Mouse (Mus musculus): ENCODE results near the gene Gbgt1.
"Not testable (repeated sequence)": the region's sequence is repeated elsewhere in the genome, so short reads cannot be mapped to it uniquely, and the experiment has no call there.

Gbgt1 gene

DNA sequence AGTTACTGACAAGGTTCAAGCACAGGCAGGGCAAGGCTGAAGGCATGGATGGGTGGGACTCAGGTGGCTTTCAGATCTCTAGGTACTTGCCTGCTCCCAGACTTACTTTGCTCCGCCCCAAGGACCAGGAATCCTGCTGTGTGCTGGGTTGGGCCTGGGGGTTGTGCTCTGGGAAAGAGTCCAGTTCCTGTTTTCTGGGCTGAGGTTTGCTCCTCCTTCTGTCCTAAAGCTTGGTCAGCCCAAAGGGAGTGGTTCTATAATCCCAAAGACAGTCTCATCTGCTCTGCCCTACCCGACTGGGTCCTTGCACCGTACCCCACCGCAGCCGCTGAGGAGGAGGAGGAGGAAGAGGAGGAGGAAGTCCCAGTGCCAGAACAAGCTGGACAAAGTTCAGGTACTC is at the start of gene Gbgt1:
Gbgt1 (plus strand) TSS at position 221 of the 400 bp plus-strand sequence.
- DNase-seq (ENCODE audit: low read depth, low spot score) = no peak

- no peak for DNase-seq (ENCODE audit: low read depth, low spot score)
Measured at GRCm38 (mm10) chr2:28447315-28447670, 49.4 kb upstream of the Gbgt1 start.

DNA sequence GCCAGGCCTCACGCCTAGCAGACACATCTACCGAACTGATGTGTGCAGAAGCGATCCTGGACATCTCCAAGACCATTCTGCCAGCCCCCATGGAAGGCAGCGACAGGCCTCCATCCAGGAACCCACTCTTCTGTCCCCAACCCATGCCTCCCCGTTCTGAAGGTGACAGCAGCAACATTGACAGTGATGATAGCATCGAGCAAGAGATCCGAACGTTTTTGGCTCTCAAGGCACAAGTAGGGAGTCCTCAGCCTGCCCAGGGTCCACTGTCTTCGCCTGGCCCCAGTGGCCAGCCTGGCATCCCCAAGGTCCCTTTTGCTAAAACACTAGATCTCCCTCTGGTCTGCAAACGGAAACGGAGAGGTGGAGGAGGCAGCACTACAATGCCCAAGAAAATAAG is 45.0 kb upstream of the Gbgt1 start:
- no peak for DNase-seq (ENCODE audit: low read depth, low spot score)

GRCm38 (mm10) chr2:28453539-28453938 is 43.2 kb upstream of the Gbgt1 start:
- DNase-seq (ENCODE audit: low read depth, low spot score) = no peak

DNA sequence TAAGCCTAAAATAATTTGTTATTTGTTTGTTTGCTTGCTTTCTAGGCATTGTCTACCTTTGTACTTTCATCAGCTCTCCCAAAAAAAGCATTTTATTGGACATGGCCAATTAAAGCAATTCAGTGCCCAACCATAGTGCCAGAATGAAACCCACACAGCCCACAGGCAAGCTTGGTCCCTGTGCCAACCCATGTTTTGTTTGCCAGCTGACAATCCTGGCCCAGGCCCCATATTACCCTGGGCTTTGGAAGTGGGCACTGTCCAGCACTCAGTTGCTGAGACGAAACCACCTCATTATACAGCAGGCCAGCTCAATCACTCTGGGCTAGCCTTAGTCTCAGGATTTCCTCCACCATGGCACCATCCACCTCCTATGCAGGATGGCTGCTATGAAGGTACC is 40.1 kb upstream of the Gbgt1 start:
- DNase-seq (ENCODE audit: low read depth, low spot score) = no peak

- DNase-seq (ENCODE audit: low read depth, low spot score) = peak; percentile 29
Measured at GRCm38 (mm10) chr2:28463919-28464318, 32.8 kb upstream of the Gbgt1 start.

DNA sequence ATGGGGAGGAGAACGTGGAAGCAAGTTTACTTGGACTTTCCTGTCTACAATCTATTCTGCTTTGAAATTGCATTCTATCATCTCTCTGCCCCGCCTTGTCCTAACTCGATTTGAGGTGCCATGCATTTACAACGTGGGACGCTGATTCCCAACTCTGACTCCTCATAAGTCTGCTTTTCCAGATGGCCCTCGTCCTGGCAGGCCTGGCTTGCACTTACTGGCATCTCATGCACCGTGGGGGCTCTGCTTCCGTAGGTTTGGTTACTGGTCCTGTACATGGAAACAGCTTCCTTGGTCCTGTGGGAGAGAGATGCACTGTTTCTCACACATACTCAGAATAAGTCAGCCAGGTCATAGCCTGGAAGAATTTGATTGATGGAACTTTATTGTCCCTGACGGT is 31.8 kb upstream of the Gbgt1 start:
- DNase-seq (ENCODE audit: low read depth, low spot score) = no peak

DNA sequence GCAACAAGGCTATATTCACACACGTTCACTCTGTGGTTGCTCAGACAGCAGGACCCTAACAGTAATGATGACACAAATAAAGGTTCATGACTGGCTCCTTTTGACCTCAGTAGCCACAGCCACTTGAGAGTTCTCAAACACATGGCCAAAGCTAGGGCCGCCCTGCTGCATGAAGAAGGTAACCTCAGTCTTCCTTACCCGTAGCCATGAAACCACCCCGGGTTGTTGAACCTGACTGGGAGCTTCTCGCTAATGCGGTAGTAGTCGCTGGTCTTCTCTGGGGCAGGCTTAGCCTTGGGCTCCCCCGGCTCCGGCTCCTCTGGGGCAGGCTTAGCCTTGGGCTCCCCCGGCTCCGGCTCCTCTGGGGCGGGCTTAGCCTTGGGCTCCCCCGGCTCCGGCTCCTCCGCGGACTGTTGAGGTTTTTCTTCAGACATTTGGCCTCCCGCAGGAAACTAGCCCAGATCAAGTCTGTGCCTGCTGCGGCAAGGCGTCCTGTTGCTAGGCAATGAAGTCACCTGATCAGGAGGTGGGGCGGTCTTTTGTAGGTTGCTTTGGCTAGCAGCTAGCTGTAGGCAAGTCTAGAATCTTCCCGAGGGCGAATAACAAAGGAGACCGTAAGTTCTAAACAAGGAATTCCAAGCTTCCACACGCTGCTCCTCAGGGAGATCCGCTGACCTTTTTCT is 30.7 kb upstream of the Gbgt1 start, which contains the start of gene 1700007K13Rik:
1700007K13Rik (minus strand) TSS at position 497 of the 683 bp plus-strand sequence.
- DNase-seq (ENCODE audit: low read depth, low spot score) = no peak

DNA sequence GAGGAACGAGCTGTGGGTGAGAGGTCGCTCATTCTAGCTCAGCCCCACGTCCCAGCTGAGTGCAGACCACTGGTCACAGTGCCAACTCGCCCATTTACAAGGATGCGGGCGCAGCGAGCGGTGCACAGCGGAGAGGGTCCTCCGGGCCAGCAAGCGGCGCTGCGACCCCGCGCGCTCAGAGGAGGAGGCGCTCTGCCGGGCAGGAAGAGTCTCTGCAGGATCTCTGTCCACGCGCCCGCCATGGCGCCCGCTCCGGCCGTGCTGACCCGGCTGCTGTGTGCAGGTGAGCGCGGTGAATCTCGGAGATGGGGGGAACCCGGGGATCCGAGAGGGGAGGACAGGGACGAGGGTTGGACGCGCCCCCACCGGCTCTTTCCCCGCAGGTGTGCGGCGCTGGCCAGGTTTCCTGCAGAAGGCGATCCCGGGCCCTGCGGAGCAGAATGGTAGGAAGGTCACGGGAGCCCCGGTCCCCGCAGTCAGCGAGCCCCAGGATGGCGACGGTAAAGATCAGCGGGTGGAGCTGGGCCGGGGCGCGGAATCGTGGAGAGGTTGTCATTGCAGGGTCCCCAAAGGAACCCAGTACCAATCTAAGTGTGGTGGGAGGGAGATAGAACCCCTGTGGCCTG is 28.7 kb upstream of the Gbgt1 start, which contains the start of gene Mrps2:
Mrps2 (plus strand) TSS at position 207 of the 626 bp plus-strand sequence.
- DNase-seq (ENCODE audit: low read depth, low spot score) = peak; percentile 17

DNA sequence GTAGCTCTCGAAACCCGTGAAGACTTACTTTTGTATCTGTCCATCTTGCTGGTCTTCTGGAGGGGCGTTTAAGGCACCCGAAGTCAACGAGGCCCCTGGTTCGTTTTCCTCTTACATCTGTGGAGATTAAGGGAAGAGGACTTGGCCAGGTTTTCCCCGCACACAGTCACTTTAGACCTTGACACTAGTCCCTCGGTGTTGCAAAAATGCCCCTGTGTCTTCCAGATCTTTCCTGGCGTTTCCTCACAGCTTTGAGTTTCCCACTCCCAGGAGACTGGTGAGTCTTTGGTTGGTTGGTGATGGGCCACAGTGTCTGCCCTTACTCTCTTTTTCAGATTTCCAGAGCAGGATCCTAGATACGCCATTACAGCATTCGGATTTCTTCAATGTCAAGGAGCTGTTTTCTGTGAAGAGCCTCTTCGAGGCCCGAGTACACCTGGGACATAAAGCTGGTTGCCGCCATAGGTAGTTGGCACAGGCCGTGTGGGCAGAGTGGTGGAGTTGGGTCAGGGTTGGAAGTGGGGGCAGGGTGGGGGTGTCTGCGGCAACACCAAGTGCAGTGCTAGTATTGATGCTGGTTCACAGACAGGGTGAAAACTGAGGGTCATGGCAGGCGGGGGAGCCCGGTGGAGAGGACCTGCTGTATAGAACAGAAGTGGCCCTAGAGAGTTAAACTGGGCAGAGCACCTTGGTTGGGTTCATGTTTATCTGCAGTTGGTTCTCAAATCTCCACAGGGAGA is 28.0 kb upstream of the Gbgt1 start:
- no peak for DNase-seq (ENCODE audit: low read depth, low spot score)

GRCm38 (mm10) chr2:28469461-28469860 is 27.2 kb upstream of the Gbgt1 start:
- DNase-seq (ENCODE audit: low read depth, low spot score) = no peak

- no peak for DNase-seq (ENCODE audit: low read depth, low spot score)
Measured at GRCm38 (mm10) chr2:28470591-28470990, 26.1 kb upstream of the Gbgt1 start.

GRCm38 (mm10) chr2:28472011-28472410 is 24.7 kb upstream of the Gbgt1 start:
- not testable (repeated sequence) for DNase-seq (ENCODE audit: low read depth, low spot score)

DNA sequence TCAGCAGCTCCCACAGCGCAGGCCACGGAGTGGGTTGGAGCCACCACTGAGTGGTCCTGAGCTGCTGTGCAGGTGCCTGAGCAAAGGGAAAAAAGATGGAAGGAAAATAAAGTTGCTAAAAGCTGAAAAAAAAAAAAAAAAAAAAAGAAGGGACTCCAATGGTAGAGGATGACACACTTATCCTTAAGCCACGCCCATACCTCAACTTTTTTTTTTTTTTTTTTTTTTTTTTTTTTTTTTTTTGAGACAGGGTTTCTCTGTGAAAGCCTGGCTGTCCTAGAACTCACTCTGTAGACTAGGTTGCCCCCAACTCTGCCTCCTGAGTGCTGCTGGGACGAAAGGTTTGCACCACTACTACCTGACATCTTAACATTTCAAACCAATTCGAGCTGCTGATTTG is 18.7 kb upstream of the Gbgt1 start:
- DNase-seq (ENCODE audit: low read depth, low spot score) = not testable (repeated sequence)

DNA sequence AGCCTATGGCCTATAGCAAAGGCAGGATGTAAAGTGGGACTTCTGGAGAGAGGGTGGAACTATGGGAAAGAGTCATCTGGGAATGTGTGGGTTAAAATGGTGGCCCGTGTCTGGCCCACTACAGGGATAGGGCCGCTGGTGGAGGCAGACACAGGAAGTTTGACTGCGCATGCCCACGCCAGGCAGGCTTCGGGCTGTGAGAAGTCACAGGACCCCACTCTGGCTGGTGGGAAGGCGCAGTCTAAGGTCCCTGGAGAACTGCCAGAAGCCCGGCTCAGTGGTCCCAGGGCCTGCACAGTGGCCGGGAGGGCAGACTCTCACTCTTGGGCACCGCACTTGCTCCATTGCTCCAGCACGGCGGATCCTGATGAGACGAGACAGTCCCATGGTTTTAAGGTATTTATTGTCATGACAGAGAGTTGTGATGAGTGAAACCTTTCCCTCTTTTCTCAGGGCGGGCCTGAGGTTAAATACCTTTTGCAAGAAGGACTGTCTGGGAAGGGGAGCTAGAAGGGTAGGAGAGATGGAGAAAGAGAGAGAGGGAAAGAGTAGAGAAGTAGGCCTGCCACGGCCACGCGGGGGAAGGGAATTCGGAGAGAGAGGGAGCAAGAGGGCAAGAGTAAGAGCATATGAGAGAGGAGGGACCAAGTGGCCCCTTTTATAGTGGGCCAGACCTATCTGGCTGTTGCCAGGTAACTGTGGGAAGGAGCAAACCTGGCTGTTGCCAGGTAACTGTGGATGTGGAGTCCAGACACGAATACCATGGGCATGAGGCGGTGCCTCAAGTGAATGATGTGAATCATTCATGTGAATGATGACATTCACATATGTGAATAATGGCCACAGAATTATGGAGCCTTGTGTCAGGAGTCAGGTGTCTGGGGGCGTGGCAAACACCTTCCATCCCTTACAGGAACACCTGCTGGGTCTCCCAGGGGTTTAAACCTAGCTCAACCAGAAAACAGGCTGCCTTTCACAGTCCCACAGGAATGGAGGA is 17.2 kb upstream of the Gbgt1 start:
- no peak for DNase-seq (ENCODE audit: low read depth, low spot score)

- DNase-seq (ENCODE audit: low read depth, low spot score) = no peak
Measured at GRCm38 (mm10) chr2:28483861-28484260, 12.8 kb upstream of the Gbgt1 start.

DNA sequence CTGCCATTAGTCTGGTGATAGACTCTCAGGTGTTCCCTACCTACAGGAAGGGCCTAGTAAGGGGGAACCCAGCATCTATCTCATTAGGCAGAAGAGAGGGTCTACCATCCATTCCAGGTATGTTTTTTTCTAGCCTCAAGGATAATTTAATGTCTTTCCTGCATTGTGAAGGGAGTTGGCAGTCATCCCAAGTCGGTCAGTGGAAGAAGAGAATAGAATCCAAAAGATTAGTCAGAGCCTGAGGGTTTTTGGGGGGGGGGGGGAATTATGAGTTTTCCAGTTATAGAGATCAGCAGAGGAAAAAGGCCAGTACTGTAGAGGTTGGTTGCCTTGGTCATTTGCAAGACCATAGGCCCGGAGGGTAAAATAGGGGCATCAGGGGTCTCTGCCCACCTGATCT is 2.2 kb upstream of the Gbgt1 start:
- DNase-seq (ENCODE audit: low read depth, low spot score) = no peak

- DNase-seq (ENCODE audit: low read depth, low spot score) = no peak
Measured at GRCm38 (mm10) chr2:28495207-28495756, 1.4 kb upstream of the Gbgt1 start.

DNA sequence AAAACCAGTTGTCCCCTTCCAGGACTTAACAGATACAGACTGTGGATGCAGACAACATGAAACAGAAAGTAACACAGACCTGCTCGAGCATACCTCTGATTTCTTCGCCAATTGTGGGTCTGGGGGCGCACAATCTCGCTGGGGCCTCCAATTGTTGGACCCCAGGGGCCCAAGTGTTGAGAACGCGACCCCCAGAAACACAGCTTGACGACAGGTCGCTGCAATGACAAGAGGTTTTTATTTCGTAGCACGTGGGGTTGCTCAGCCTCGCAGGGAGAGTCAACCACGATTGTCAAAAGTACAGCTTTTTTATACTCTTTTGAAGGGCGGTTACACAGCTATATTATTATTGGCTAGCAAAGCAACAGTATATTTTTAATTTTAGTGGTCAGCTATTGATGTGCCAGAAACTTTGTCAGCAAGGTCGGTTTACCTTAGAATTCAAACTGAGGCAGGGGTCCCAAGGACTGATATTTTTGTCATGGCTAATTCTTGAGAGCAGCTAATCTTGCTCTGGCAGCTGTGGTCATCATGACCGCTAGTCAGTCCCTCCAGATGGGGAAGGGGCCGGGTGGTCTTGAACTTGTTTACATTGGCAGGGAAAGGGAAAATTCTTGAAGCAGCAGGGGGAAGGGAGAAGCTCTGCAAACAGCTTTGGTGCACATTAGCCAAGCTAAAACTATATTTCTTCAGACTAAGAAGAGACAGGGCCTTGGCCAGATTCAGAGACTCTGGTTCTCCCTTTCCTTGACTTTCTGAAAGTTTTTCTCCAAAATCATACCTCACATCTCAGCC is 693 bp upstream of the Gbgt1 start:
- no peak for DNase-seq (ENCODE audit: low read depth, low spot score)

DNA sequence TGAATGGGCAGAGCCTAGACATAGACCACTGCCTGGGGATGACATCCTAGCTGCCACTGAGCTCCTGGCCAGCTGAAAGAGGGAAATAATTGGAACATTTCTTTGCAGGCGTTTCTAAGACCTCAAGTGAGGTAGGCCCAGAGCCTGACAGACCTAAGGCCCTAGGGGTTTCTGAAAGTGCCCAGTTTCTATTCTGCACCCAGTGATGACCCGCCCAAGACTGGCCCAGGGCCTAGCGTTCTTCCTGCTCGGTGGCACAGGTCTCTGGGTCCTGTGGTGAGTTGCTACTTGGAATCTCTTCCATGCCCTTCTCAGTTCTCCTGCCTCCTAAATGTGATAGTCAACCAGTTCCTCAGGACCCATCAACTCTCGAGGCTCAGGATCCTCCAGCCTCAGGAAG is 870 bp downstream of the Gbgt1 start:
- DNase-seq (ENCODE audit: low read depth, low spot score) = no peak
